Mouse (Mus musculus): ENCODE measurements around the gene Kdm6a. TPM values are rescaled to one million over a fixed set of nuclear protein-coding genes. Genes with fewer than 3 reads are reported as not detected.

Kdm6a gene
- polyA plus RNA-seq, 2 experiments, result 23.0 to 31.6 TPM

DNA sequence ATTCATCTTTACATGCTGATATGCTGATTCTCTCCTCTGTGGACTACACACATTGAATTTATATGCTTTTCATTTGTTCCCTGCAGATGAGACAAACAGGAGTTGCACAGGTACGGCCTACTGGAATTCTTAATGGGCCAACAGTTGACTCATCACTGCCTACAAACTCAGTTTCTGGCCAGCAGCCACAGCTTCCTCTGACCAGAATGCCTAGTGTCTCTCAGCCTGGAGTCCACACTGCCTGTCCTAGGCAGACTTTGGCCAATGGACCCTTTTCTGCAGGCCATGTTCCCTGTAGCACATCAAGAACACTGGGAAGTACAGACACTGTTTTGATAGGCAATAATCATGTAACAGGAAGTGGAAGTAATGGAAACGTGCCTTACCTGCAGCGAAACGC is 88.2 kb downstream of the Kdm6a start:
- Histone ChIP-seq H3K36me3 (ENCODE audit: control insufficient read depth, insufficient read depth, low read length) (peaks cover 24% of the 10 kb centered on the region), H3K9ac (ENCODE audit: low read depth, low read length, severe bottlenecking) (no peak overlapping the region), H3K9me3 (ENCODE audit: control insufficient read depth, low read length) (no peaks in the 10 kb centered on the region), H3K27ac (replicated peaks; ENCODE audit: low read depth, low read length) (no peak overlapping the region), H3K4me2 (replicated peaks; ENCODE audit: low read depth, low read length, severe bottlenecking) (no peak overlapping the region), H3K4me3 (replicated peaks; ENCODE audit: low read length) (no peak overlapping the region), H3K27me3 (ENCODE audit: control insufficient read depth, insufficient read depth, low read length) (no peaks in the 10 kb centered on the region), H3K4me1 (ENCODE audit: control insufficient read depth, insufficient read depth, low read length) (no peaks in the 10 kb centered on the region)
- no peak for DNase-seq (ENCODE audit: low spot score)
- ATAC-seq (ENCODE audit: low FRiP score, low read depth), result no peak
- WGBS, result 87% methylated on average over 4 of the region's 4 CpGs
- no peak for TF ChIP-seq POLR2A (IDR thresholded peaks at IDR 0.05; ENCODE audit: borderline replicate concordance, extremely low read depth, insufficient read depth, insufficient read length)

DNA sequence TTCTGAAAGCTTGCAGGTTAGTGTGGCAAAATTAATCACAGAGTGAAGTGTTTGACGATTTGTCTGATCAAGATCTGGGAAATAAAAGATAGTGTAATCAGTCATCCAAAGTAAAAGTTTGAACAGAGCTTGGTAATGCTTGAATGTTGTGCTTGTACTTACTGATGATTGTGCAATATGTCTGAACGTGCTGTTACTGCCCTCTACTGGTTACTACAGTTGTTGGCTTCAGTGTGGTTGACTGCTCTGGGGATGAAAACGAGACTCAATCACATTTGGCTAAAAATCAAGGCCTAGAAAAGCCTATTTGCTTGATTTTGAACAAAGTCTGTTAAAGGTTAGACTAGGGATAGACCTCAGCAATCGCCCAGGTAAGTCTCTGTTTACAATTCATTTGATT is 92.4 kb downstream of the Kdm6a start:
- WGBS, result 52% methylated on average over 4 of the region's 4 CpGs
- H3K9ac ChIP-seq (ENCODE audit: low read depth, low read length, severe bottlenecking), result no peak overlapping the region
- H3K4me2 ChIP-seq (replicated peaks; ENCODE audit: low read depth, low read length, severe bottlenecking), result no peak overlapping the region
- TF ChIP-seq POLR2A (IDR thresholded peaks at IDR 0.05; ENCODE audit: borderline replicate concordance, extremely low read depth, insufficient read depth, insufficient read length), result no peak
- peaks cover 34% of the 10 kb centered on the region for H3K36me3 ChIP-seq (ENCODE audit: control insufficient read depth, insufficient read depth, low read length)
- no peaks in the 10 kb centered on the region for H3K4me1 ChIP-seq (ENCODE audit: control insufficient read depth, insufficient read depth, low read length)
- H3K27ac ChIP-seq (replicated peaks; ENCODE audit: low read depth, low read length), result no peak overlapping the region
- no peaks in the 10 kb centered on the region for H3K27me3 ChIP-seq (ENCODE audit: control insufficient read depth, insufficient read depth, low read length)
- ATAC-seq (ENCODE audit: low FRiP score, low read depth) (no peak), DNase-seq (ENCODE audit: low spot score) (peak; percentile 71)
- H3K9me3 ChIP-seq (ENCODE audit: control insufficient read depth, low read length), result no peaks in the 10 kb centered on the region
- no peak overlapping the region for H3K4me3 ChIP-seq (replicated peaks; ENCODE audit: low read length)

DNA sequence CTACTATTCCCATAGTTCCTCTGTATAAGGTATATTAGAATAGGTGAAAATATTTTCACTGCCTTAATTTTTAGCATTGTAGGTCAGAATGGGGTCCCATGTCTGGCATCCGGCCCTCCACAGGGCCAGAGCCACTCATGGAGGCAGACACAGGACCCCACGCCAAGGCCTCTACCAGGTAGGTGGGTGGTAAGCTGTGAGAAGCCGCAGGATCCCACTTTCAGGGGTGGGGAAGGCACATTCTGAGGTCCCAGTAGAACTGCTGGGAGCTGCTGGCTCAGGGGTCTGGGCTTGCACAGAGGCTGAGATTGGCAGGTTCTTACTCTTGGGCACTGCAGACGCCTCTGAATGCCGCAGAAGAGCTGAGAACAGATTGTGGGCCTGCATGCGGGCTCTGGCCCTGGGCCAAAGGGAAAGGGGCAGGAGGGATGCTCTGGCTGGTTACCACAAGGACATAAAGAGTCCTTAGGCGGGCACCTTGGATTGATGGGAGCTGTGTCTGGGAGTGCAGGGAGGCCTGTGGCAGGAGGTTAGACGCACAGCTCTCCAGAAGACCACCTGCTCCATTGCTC is 95.9 kb downstream of the Kdm6a start:
- Histone ChIP-seq H3K27me3 (ENCODE audit: control insufficient read depth, insufficient read depth, low read length) (no peaks in the 10 kb centered on the region), H3K36me3 (ENCODE audit: control insufficient read depth, insufficient read depth, low read length) (peaks cover 29% of the 10 kb centered on the region), H3K4me3 (replicated peaks; ENCODE audit: low read length) (no peak overlapping the region), H3K4me2 (replicated peaks; ENCODE audit: low read depth, low read length, severe bottlenecking) (no peak overlapping the region), H3K9ac (ENCODE audit: low read depth, low read length, severe bottlenecking) (no peak overlapping the region), H3K4me1 (ENCODE audit: control insufficient read depth, insufficient read depth, low read length) (no peaks in the 10 kb centered on the region), H3K9me3 (ENCODE audit: control insufficient read depth, low read length) (no peaks in the 10 kb centered on the region), H3K27ac (replicated peaks; ENCODE audit: low read depth, low read length) (no peak overlapping the region)
- DNase-seq (ENCODE audit: low spot score) (no peak), ATAC-seq (ENCODE audit: low FRiP score, low read depth) (no peak)
- 97% methylated on average over 8 of the region's 8 CpGs for WGBS
- no peak for TF ChIP-seq POLR2A (IDR thresholded peaks at IDR 0.05; ENCODE audit: borderline replicate concordance, extremely low read depth, insufficient read depth, insufficient read length)

DNA sequence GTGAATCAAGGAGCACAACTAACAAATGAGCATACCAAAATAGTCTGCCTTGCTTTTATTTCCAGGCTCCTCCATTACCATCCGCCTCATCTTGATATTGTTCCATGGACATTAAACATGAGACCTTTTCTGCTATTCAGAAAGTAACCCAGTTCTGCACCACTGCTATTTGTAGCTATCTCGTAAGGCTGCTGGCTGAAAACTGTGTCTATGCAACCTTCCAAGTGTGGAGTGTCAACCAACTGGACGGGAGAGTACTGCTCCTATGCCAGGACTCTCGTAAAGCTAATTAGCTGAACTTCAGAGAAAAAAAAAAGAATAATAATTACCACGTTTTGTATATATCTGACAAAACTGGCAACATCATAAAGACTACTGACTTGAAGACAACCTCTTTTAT is 116.2 kb downstream of the Kdm6a start:
- H3K4me2 ChIP-seq (replicated peaks; ENCODE audit: low read depth, low read length, severe bottlenecking), result no peak overlapping the region
- H3K9ac ChIP-seq (ENCODE audit: low read depth, low read length, severe bottlenecking), result no peak overlapping the region
- no peaks in the 10 kb centered on the region for H3K9me3 ChIP-seq (ENCODE audit: control insufficient read depth, low read length)
- no peak overlapping the region for H3K27ac ChIP-seq (replicated peaks; ENCODE audit: low read depth, low read length)
- DNase-seq (ENCODE audit: low spot score), result no peak
- no peaks in the 10 kb centered on the region for H3K4me1 ChIP-seq (ENCODE audit: control insufficient read depth, insufficient read depth, low read length)
- H3K36me3 ChIP-seq (ENCODE audit: control insufficient read depth, insufficient read depth, low read length), result peaks cover 12% of the 10 kb centered on the region
- no peak for TF ChIP-seq POLR2A (IDR thresholded peaks at IDR 0.05; ENCODE audit: borderline replicate concordance, extremely low read depth, insufficient read depth, insufficient read length)
- H3K27me3 ChIP-seq (ENCODE audit: control insufficient read depth, insufficient read depth, low read length), result no peaks in the 10 kb centered on the region
- no peak overlapping the region for H3K4me3 ChIP-seq (replicated peaks; ENCODE audit: low read length)
- ATAC-seq (ENCODE audit: low FRiP score, low read depth), result no peak
- 77% methylated on average over 5 of the region's 5 CpGs for WGBS

DNA sequence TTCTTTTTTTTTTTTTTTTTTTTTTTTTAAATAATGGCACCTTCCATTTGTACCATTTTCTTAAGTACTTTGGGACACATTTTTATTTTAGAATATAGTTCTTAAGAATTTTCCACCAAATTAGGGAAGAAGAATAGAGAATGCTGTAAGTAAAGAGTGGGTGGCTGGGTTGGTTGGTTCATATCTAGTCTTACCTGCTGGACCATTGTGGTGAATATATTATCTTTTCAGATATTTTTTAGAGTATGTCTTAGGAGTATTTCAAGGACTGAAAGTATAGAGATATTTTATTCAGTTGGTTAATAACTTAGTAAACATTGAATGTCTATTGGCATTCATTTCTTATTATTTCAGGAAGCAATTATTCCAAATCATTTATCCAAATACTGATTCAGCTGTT is 117.8 kb downstream of the Kdm6a start:
- no peak overlapping the region for H3K9ac ChIP-seq (ENCODE audit: low read depth, low read length, severe bottlenecking)
- no peaks in the 10 kb centered on the region for H3K27me3 ChIP-seq (ENCODE audit: control insufficient read depth, insufficient read depth, low read length)
- DNase-seq (ENCODE audit: low spot score), result no peak
- ATAC-seq (ENCODE audit: low FRiP score, low read depth), result no peak
- H3K4me3 ChIP-seq (replicated peaks; ENCODE audit: low read length), result no peak overlapping the region
- no peak overlapping the region for H3K27ac ChIP-seq (replicated peaks; ENCODE audit: low read depth, low read length)
- H3K9me3 ChIP-seq (ENCODE audit: control insufficient read depth, low read length), result no peaks in the 10 kb centered on the region
- H3K36me3 ChIP-seq (ENCODE audit: control insufficient read depth, insufficient read depth, low read length), result peaks cover 5% of the 10 kb centered on the region
- no peak for TF ChIP-seq POLR2A (IDR thresholded peaks at IDR 0.05; ENCODE audit: borderline replicate concordance, extremely low read depth, insufficient read depth, insufficient read length)
- no peaks in the 10 kb centered on the region for H3K4me1 ChIP-seq (ENCODE audit: control insufficient read depth, insufficient read depth, low read length)
- no peak overlapping the region for H3K4me2 ChIP-seq (replicated peaks; ENCODE audit: low read depth, low read length, severe bottlenecking)

Other genes with a start within 250 kb of the Kdm6a start
- not detected in 2 replicates for gene Dusp21, start 16.7 kb upstream of the Kdm6a start, polyA plus RNA-seq (2012; rRNA removed)
- gene Dusp21, start 16.7 kb upstream of the Kdm6a start, polyA plus RNA-seq (2014; fragmentation: Nextera tagmentation; extraction: Ambion mirVana), result not detected in 2 replicates

Measured in limb, embryonic 14.5 days (tissue).